Mouse (Mus musculus): Measurements from ENCODE around the gene Hcls1.

DNA sequence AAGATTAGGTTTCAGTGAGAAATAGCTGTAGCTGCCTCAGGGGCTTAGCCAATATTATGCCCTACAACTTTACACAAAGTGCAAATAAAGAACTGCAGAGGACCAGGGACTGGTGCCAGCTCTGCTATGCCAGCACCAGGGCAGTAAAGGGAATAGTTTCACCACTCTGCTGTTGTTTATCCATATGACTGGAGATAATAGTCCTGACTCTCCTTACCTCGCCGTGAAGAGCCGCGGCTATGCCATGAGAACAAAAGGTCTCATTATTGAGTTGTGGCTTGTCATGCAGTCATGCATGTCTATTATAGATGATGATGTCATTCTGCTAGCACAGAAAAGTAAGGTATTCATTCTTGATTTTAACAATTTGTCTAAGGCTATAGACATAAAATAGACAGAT lies 7.1 kb downstream of the Hcls1 start:
- TF ChIP-seq GATA1 (IDR thresholded peaks at IDR 0.05; ENCODE audit: low read length) (no peak), TAL1 (IDR thresholded peaks at IDR 0.05; ENCODE audit: low read length) (no peak)

Data from erythroblast, embryonic 14.5 days (primary cell).